Mouse (Mus musculus) heart, postnatal 0 days (tissue): ENCODE data around the gene Nr1h4.

Experiments used
- CTCF ChIP-seq: IDR thresholded peaks from 2 replicates; pipeline ENCODE4 v1.5.1; 2016; ENCODE audit warnings: antibody characterized with exemption, control low read depth, low read depth
- EP300 ChIP-seq: IDR thresholded peaks from 2 replicates; pipeline ENCODE4 v1.6.1; 2016; ENCODE audit warnings: antibody characterized with exemption, low read depth

- TF ChIP-seq EP300 (peak; percentile 60; the same call in 1 of the 2 replicates), CTCF (no peak)
Observed at GRCm38 (mm10) chr10:89443623-89444151, 89.7 kb downstream of the Nr1h4 start, which contains the start of gene Gas2l3.
